Comparison of ENCODE assay signal across 17 mouse cellular contexts in the genomic region with DNA sequence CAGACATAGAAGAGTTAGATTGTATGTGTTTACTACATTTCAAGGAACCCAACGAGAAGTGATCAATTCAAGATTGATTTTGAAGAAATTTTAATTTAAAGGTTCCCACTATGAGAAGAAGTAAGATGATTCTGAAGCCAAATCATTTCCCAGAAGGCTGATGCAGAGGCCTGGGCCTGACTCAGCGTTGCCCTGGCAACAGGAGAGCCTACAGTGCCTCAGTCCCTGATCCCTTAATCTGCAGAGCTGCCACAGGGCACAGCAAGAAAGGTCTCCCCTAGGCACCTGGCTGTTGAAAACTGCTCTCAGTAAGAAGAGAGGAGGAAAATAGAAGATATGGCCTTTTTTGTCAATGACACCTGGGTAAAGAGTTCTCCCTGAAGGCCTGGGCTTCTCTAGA. TPM values are rescaled to one million over a fixed set of nuclear protein-coding genes. Genes with fewer than 3 reads are reported as not detected.
DNase-seq lines count a peak whose midpoint lies in the region; ATAC-seq and TF ChIP-seq lines count a peak whose summit lies in the region.
"Had no signal": no experiment of that assay in that cellular context is flagged by ENCODE, and none has a peak within 500 bp of the region (broad histone marks: within the 10 kb centered on the region; RNA-seq: fewer than 3 reads in every experiment).

No protein-coding gene starts in this region.

- ATAC-seq in hindbrain, postnatal 0 days = no peak
- no peak for ATAC-seq in hindbrain, embryonic 13.5 days (ENCODE audit: low FRiP score)
- no peak for ATAC-seq in midbrain, embryonic 14.5 days (ENCODE audit: low FRiP score, low TSS enrichment)
- no peak for ATAC-seq in erythroblast, adult 5-6 weeks (replicated peaks; ENCODE audit: low FRiP score, poor library complexity, severe bottlenecking)
- ATAC-seq: forebrain, postnatal 0 days; intestine, embryonic 15.5 days had no signal

- no peak overlapping the region for H3K4me2 ChIP-seq in hindbrain, postnatal 0 days (ENCODE audit: low read depth, low read length)
- H3K4me2 ChIP-seq in hindbrain, embryonic 13.5 days = no peak overlapping the region
- H3K4me2 ChIP-seq in midbrain, embryonic 14.5 days (ENCODE audit: low read length) = no peak overlapping the region
- H3K4me2 ChIP-seq: embryonic facial prominence, embryonic 12.5 days; intestine, embryonic 15.5 days; limb, embryonic 12.5 days; neural tube, embryonic 13.5 days had no signal

- H3K27me3 ChIP-seq in hindbrain, postnatal 0 days (ENCODE audit: insufficient read depth, low read length) = no peaks in the 10 kb centered on the region
- no peaks in the 10 kb centered on the region for H3K27me3 ChIP-seq in hindbrain, embryonic 13.5 days
- no peaks in the 10 kb centered on the region for H3K27me3 ChIP-seq in midbrain, embryonic 14.5 days (ENCODE audit: control insufficient read depth, insufficient read depth, low read length)
- H3K27me3 ChIP-seq: embryonic facial prominence, embryonic 12.5 days; intestine, embryonic 15.5 days; limb, embryonic 12.5 days; megakaryocyte, embryonic 14.5 days; neural tube, embryonic 13.5 days had no signal

- H3K4me1 ChIP-seq in hindbrain, postnatal 0 days (ENCODE audit: insufficient read depth, low read length) = peaks cover 4% of the 10 kb centered on the region; the same call in 1 of the 2 replicates
- peaks cover 12% of the 10 kb centered on the region for H3K4me1 ChIP-seq in hindbrain, embryonic 13.5 days (replicated peaks)
- H3K4me1 ChIP-seq in midbrain, embryonic 14.5 days (ENCODE audit: control insufficient read depth, insufficient read depth, low read length) = peaks cover 6% of the 10 kb centered on the region; the same call in 1 of the 2 replicates
- H3K4me1 ChIP-seq: embryonic facial prominence, embryonic 12.5 days; intestine, embryonic 15.5 days; limb, embryonic 12.5 days had no signal

- 60% methylated on average over 2 of the region's 2 CpGs for WGBS in hindbrain, postnatal 0 days
- WGBS in hindbrain, embryonic 13.5 days = 79% methylated on average over 2 of the region's 2 CpGs
- WGBS in midbrain, embryonic 14.5 days = 41% methylated on average over 2 of the region's 2 CpGs

- no peak for TF ChIP-seq CTCF in hindbrain, postnatal 0 days (IDR thresholded peaks at IDR 0.05; ENCODE audit: low read depth)

- H3K9me3 ChIP-seq in hindbrain, postnatal 0 days (ENCODE audit: low read length) = peaks cover 4% of the 10 kb centered on the region; the same call in 1 of the 2 replicates
- H3K9me3 ChIP-seq in hindbrain, embryonic 13.5 days = peaks cover 9% of the 10 kb centered on the region
- H3K9me3 ChIP-seq in midbrain, embryonic 14.5 days (ENCODE audit: control insufficient read depth, low read length) = peaks cover 11% of the 10 kb centered on the region

- peak; percentile 19 for DNase-seq in hindbrain, postnatal 0 days (ENCODE audit: low spot score)
- peak; percentile 76 for DNase-seq in NIH3T3 (ENCODE audit: low read depth)
- DNase-seq in adrenal gland, adult 8-10 months = peak; percentile 30
- peak; percentile 70 for DNase-seq in midbrain, embryonic 14.5 days
- no peak for DNase-seq in spleen, adult 18-20 months
- DNase-seq: forebrain, postnatal 0 days; heart, postnatal 10 days; kidney, postnatal 4 days; lung, adult 18-20 months had no signal

- H3K27ac ChIP-seq in hindbrain, postnatal 0 days = no peak overlapping the region
- no peak overlapping the region for H3K27ac ChIP-seq in hindbrain, embryonic 13.5 days
- peak overlapping the region; percentile 52; the same call in 1 of the 2 replicates for H3K27ac ChIP-seq in midbrain, embryonic 14.5 days (replicated peaks; ENCODE audit: low read depth, low read length)
- H3K27ac ChIP-seq: embryonic facial prominence, embryonic 12.5 days; intestine, embryonic 15.5 days; limb, embryonic 12.5 days; neural tube, embryonic 13.5 days; stomach, postnatal 0 days had no signal

- H3K9ac ChIP-seq in hindbrain, postnatal 0 days (replicated peaks; ENCODE audit: low read length) = no peak overlapping the region
- H3K9ac ChIP-seq in hindbrain, embryonic 13.5 days = no peak overlapping the region
- H3K9ac ChIP-seq in midbrain, embryonic 14.5 days (replicated peaks; ENCODE audit: low read length) = no peak overlapping the region
- H3K9ac ChIP-seq: embryonic facial prominence, embryonic 12.5 days; forebrain, postnatal 0 days; intestine, embryonic 15.5 days; limb, embryonic 12.5 days; neural tube, embryonic 13.5 days had no signal

- no peak overlapping the region for H3K4me3 ChIP-seq in hindbrain, postnatal 0 days (ENCODE audit: low read length)
- no peak overlapping the region for H3K4me3 ChIP-seq in hindbrain, embryonic 13.5 days
- no peak overlapping the region for H3K4me3 ChIP-seq in midbrain, embryonic 14.5 days (replicated peaks; ENCODE audit: low read depth, low read length)
- H3K4me3 ChIP-seq: embryonic facial prominence, embryonic 12.5 days; intestine, embryonic 15.5 days; limb, embryonic 12.5 days; megakaryocyte, embryonic 14.5 days; neural tube, embryonic 13.5 days had no signal

- peaks cover 21% of the 10 kb centered on the region for H3K36me3 ChIP-seq in hindbrain, postnatal 0 days (ENCODE audit: insufficient read depth, low read length)
- H3K36me3 ChIP-seq in hindbrain, embryonic 13.5 days = peaks cover 34% of the 10 kb centered on the region
- H3K36me3 ChIP-seq in midbrain, embryonic 14.5 days (ENCODE audit: control insufficient read depth, insufficient read depth, low read length) = peaks cover 34% of the 10 kb centered on the region

RNA-seq across cellular contexts. Expression of gene Zfp777, which starts 28.7 kb away (rescaled TPM):
- total RNA-seq in hindbrain, postnatal 0 days (2014; rRNA removed) = 33.6 and 47.7 TPM in 2 replicates
- 15.4 and 16.2 TPM in 2 replicates for polyA plus RNA-seq in hindbrain, postnatal 0 days (2015; fragmentation: Nextera tagmentation; extraction: Ambion mirVana)
- polyA plus RNA-seq in hindbrain, embryonic 13.5 days (2015; fragmentation: Nextera tagmentation; extraction: Ambion mirVana) = 8.5 and 8.9 TPM in 2 replicates
- total RNA-seq in adrenal gland, adult 8-10 months (2022) = 10 to 100 TPM; 23.9 to 31.1 (median 27.5) TPM
- polyA plus RNA-seq in midbrain, embryonic 14.5 days (2014; fragmentation: Nextera tagmentation; extraction: Ambion mirVana) = 10.1 and 11.0 TPM in 2 replicates
- total RNA-seq in erythroblast, adult 5-6 weeks (2015; ENCODE audit: low replicate concordance) = 1.5 and 1.7 TPM in 2 replicates
- total RNA-seq in erythroblast, adult 5-6 weeks (2017; ENCODE audit: low replicate concordance) = 1.5 and 5.0 TPM in 2 replicates

Comparison
In these comparisons a context has a peak if more than half of its experiments do, and no peak if none do; other contexts are left out.
1. DNase-seq: peak in hindbrain, postnatal 0 days (single experiment), NIH3T3 (single experiment), adrenal gland, adult 8-10 months (single experiment) and midbrain, embryonic 14.5 days (single experiment); none in spleen, adult 18-20 months (0 of 2).